Mouse (Mus musculus): ENCODE results near the gene Pdzrn3. TPM values are rescaled to one million over a fixed set of nuclear protein-coding genes. Genes with fewer than 3 reads are reported as not detected.

Gene Pdzrn3
- total and polyA plus RNA-seq, 3 experiments, result not detected

- in situ Hi-C loops (cut with MboI; ENCODE audit: low pct_ligation_motif_present, low pct_unique_long_range_greater_than_20kb, low sequenced_read_pairs), result no loop called here
- Histone ChIP-seq H3K4me2 (ENCODE audit: insufficient read depth, low read depth, poor library complexity, severe bottlenecking) (no peak overlapping the region), H3K27me3 (replicated peaks) (peaks cover 43% of the 10 kb centered on the region), H3K9me3 (replicated peaks; ENCODE audit: low read length) (no peaks in the 10 kb centered on the region), H3K4me3 (replicated peaks in 1 of 3; ENCODE audit: low read depth in 2 of 3, low read length in 2 of 3, poor library complexity in 1 of 3) (no peak overlapping the region), H3K79me2 (replicated peaks; ENCODE audit: control insufficient read depth, extremely low read depth, insufficient read depth, poor library complexity, severe bottlenecking) (no peaks in the 10 kb centered on the region), H3K4me1 (ENCODE audit: control insufficient read depth in 1 of 2, insufficient read depth in 2 of 2) (no peaks in the 10 kb centered on the region), H3K9ac (ENCODE audit: insufficient read depth, low read depth) (no peak overlapping the region), H3K36me3 (replicated peaks in 1 of 2; ENCODE audit: control insufficient read depth in 1 of 2, insufficient read depth in 1 of 2, low read length in 1 of 2) (no peaks in the 10 kb centered on the region), H3K27ac (ENCODE audit: insufficient read depth, low read depth) (no peak overlapping the region)
- dilution Hi-C loops (cut with MboI; ENCODE audit: extremely low pct_ligation_motif_present, extremely low pct_unique_long_range_greater_than_20kb, low sequenced_read_pairs), result no loop called here
- TF ChIP-seq HCFC1 (IDR thresholded peaks at IDR 0.05; ENCODE audit: low read depth, low read length) (no peak), NRF1 (IDR thresholded peaks at IDR 0.05; ENCODE audit: low read depth, low read length) (no peak), TBP (conservative IDR thresholded peaks at IDR 0.05; ENCODE audit: low read depth, low read length) (no peak), JUN (IDR thresholded peaks at IDR 0.05; ENCODE audit: insufficient read depth, low read depth, low read length) (no peak), BHLHE40 (IDR thresholded peaks at IDR 0.05; ENCODE audit: low read depth, low read length) (no peak), MAZ (IDR thresholded peaks at IDR 0.05; ENCODE audit: low read depth, low read length) (no peak), MEF2A (IDR thresholded peaks at IDR 0.05; ENCODE audit: borderline replicate concordance, low read depth, low read length) (no peak)
- no peak for DNase-seq (ENCODE audit: extremely low read depth)
Observed at GRCm38 (mm10) chr6:101101709-101102654, 275.7 kb downstream of the Pdzrn3 start.
